Mouse (Mus musculus) cerebellum, postnatal 25 days (tissue): ENCODE measurements at regions not wholly inside any gene's neighbourhood (a gene's known extent, or its start where the extent isn't known, plus 50 kb on each side); places are given as distances from the start of the nearest gene placed in this dataset.

Experiments
- DNase-seq, 2 experiments: peaks; one replicate each; pipeline ENCODE4 v3.0.0; 2021; ENCODE audit warnings: mixed read lengths in 2 of 2

DNA sequence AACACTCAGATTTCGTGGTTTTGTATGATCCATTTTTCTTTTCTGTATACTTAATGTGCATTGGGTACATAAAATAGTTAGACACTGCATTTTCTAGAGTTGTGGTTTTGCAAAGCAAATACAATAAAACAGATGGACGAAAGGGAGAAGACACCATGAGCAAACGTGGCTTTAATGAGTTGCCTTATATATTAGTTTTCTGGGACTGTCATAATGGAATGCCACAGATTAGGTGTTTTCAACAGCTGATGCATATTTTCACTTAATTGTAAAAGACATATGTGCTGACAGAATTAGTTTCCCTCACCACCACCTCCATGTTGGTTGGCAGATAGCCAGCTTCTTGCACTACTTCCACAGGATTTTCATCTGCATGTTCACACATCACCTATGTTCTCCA is 1607.9 kb downstream of the Hace1 start:
- peak in 1 of 2 experiments; percentile 1 for DNase-seq

DNA sequence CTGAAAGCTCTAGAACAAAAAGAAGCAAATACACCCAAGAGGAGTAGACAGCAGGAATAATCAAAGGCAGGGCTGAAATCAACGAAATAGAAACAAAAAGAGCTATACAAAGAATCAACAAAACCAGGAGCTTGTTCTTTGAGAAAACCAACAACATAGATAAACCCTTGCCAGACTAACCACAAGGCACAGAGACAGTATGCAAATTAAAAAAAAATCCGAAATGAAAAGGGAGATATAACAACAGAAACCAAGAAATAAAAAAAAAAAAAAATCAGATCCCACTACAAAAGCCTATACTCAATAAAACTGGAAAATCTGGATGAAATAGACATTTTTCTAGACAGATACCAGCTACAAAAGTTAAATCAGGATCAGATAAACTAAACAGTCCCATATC is 1638.6 kb downstream of the Hace1 start:
- DNase-seq, result no peak

DNA sequence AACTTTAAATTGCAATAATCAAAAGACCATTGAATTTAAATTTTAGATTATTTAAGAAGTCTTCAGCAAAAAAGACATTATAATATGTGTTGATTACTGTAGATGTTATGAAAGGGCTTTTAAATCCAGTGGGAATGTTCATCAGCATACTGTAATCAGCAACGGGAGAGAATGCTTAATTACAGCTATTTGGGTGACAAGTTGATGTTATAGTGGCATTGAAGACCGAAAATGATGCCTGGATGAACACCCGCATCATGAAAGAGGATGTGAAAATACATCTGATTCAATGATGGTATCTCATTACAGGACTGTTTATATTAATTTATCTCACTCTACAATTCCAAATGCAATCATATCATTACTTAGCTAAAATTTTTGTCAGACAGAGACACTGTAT is 1685.4 kb downstream of the Hace1 start:
- DNase-seq, result no peak

GRCm38 (mm10) chr10:47285700-47286099 is 1708.1 kb downstream of the Hace1 start:
- DNase-seq, result no peak

DNA sequence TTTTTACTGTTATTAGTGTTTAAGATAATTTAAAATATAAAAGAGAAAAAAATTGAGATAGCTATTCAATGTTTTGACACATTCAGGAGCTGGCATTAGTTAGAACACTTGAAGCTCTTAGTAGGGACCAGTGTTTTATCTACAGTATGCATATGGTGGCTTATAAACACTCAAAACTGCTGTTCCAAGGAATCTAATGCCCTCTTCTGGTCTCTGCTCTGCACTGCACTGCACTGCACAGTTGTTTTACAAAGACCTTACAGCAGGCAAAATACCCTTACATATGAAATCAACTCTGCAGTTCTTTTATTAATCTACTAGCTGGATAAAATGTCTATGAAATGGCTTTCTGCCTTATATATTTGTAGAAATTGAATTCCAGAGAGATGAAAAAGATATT is 1722.5 kb downstream of the Hace1 start:
- no peak for DNase-seq
